Mouse (Mus musculus): ENCODE results near the gene A830031A19Rik. TPM values are rescaled to one million over a fixed set of nuclear protein-coding genes. Genes with fewer than 3 reads are reported as not detected.

Gene A830031A19Rik
- polyA plus RNA-seq, 1 experiment from 2014 or later = not detected

GRCm38 (mm10) chr11:24098662-24099061 is 23.8 kb upstream of the A830031A19Rik start:
- Histone ChIP-seq H3K4me1 (ENCODE audit: control insufficient read depth, insufficient read depth, low read length) (peaks cover 53% of the 10 kb centered on the region), H3K36me3 (ENCODE audit: control insufficient read depth, insufficient read depth) (no peaks in the 10 kb centered on the region), H3K4me2 (ENCODE audit: low read depth, low read length) (no peak overlapping the region), H3K9me3 (replicated peaks; ENCODE audit: control insufficient read depth, low read length) (no peaks in the 10 kb centered on the region), H3K27me3 (ENCODE audit: control insufficient read depth, insufficient read depth, low read length) (no peaks in the 10 kb centered on the region), H3K27ac (ENCODE audit: low read length) (no peak overlapping the region), H3K4me3 (ENCODE audit: low read length) (no peak overlapping the region), H3K9ac (ENCODE audit: low read length) (no peak overlapping the region)
- WGBS = 45% methylated on average over 3 of the region's 3 CpGs
- ATAC-seq (replicated peaks; ENCODE audit: extremely low read depth, insufficient read depth, low FRiP score) = no peak

GRCm38 (mm10) chr11:24098069-24098468 is 23.2 kb upstream of the A830031A19Rik start:
- 82% methylated on average over 5 of the region's 5 CpGs for WGBS

GRCm38 (mm10) chr11:24097026-24097425 is 22.2 kb upstream of the A830031A19Rik start:
- Histone ChIP-seq H3K9ac (ENCODE audit: low read length) (no peak overlapping the region), H3K27ac (ENCODE audit: low read length) (no peak overlapping the region), H3K4me2 (ENCODE audit: low read depth, low read length) (no peak overlapping the region), H3K9me3 (replicated peaks; ENCODE audit: control insufficient read depth, low read length) (no peaks in the 10 kb centered on the region), H3K36me3 (ENCODE audit: control insufficient read depth, insufficient read depth) (no peaks in the 10 kb centered on the region), H3K27me3 (ENCODE audit: control insufficient read depth, insufficient read depth, low read length) (no peaks in the 10 kb centered on the region), H3K4me1 (ENCODE audit: control insufficient read depth, insufficient read depth, low read length) (peaks cover 44% of the 10 kb centered on the region), H3K4me3 (ENCODE audit: low read length) (no peak overlapping the region)
- WGBS = 74% methylated on average over 6 of the region's 6 CpGs
- ATAC-seq (replicated peaks; ENCODE audit: extremely low read depth, insufficient read depth, low FRiP score) = no peak

More at GRCm38 (mm10) chr11:24098069-24098468, 23.2 kb upstream of the A830031A19Rik start:
- no peak overlapping the region for H3K9ac ChIP-seq (ENCODE audit: low read length)
- H3K4me2 ChIP-seq (ENCODE audit: low read depth, low read length) = no peak overlapping the region
- no peaks in the 10 kb centered on the region for H3K9me3 ChIP-seq (replicated peaks; ENCODE audit: control insufficient read depth, low read length)
- H3K4me3 ChIP-seq (ENCODE audit: low read length) = no peak overlapping the region
- no peaks in the 10 kb centered on the region for H3K27me3 ChIP-seq (ENCODE audit: control insufficient read depth, insufficient read depth, low read length)
- no peak overlapping the region for H3K27ac ChIP-seq (ENCODE audit: low read length)
- no peaks in the 10 kb centered on the region for H3K36me3 ChIP-seq (ENCODE audit: control insufficient read depth, insufficient read depth)
- ATAC-seq (replicated peaks; ENCODE audit: extremely low read depth, insufficient read depth, low FRiP score) = no peak
- H3K4me1 ChIP-seq (ENCODE audit: control insufficient read depth, insufficient read depth, low read length) = peaks cover 48% of the 10 kb centered on the region

- no peaks in the 10 kb centered on the region for H3K9me3 ChIP-seq (replicated peaks; ENCODE audit: control insufficient read depth, low read length)
- no peak overlapping the region for H3K9ac ChIP-seq (ENCODE audit: low read length)
- no peak for ATAC-seq (replicated peaks; ENCODE audit: extremely low read depth, insufficient read depth, low FRiP score)
- H3K4me3 ChIP-seq (ENCODE audit: low read length) = no peak overlapping the region
- H3K27ac ChIP-seq (ENCODE audit: low read length) = no peak overlapping the region
- H3K4me2 ChIP-seq (ENCODE audit: low read depth, low read length) = no peak overlapping the region
- 59% methylated on average over 6 of the region's 6 CpGs for WGBS
- no peaks in the 10 kb centered on the region for H3K36me3 ChIP-seq (ENCODE audit: control insufficient read depth, insufficient read depth)
- H3K4me1 ChIP-seq (ENCODE audit: control insufficient read depth, insufficient read depth, low read length) = peaks cover 42% of the 10 kb centered on the region
- H3K27me3 ChIP-seq (ENCODE audit: control insufficient read depth, insufficient read depth, low read length) = no peaks in the 10 kb centered on the region
Observed at GRCm38 (mm10) chr11:24096483-24096882, 21.6 kb upstream of the A830031A19Rik start.

- 85% methylated on average over 7 of the region's 7 CpGs for WGBS
- H3K9me3 ChIP-seq (replicated peaks; ENCODE audit: control insufficient read depth, low read length) = no peaks in the 10 kb centered on the region
- H3K36me3 ChIP-seq (ENCODE audit: control insufficient read depth, insufficient read depth) = no peaks in the 10 kb centered on the region
- no peak overlapping the region for H3K9ac ChIP-seq (ENCODE audit: low read length)
- no peak overlapping the region; the same call in 1 of the 2 replicates for H3K4me2 ChIP-seq (ENCODE audit: low read depth, low read length)
- peaks cover 37% of the 10 kb centered on the region for H3K4me1 ChIP-seq (ENCODE audit: control insufficient read depth, insufficient read depth, low read length)
- no peak overlapping the region for H3K4me3 ChIP-seq (ENCODE audit: low read length)
- no peak overlapping the region for H3K27ac ChIP-seq (ENCODE audit: low read length)
- H3K27me3 ChIP-seq (ENCODE audit: control insufficient read depth, insufficient read depth, low read length) = no peaks in the 10 kb centered on the region
- ATAC-seq (replicated peaks; ENCODE audit: extremely low read depth, insufficient read depth, low FRiP score) = no peak
Observed at GRCm38 (mm10) chr11:24095656-24096353, 21.0 kb upstream of the A830031A19Rik start.

- Histone ChIP-seq H3K4me3 (ENCODE audit: low read length) (no peak overlapping the region), H3K9ac (ENCODE audit: low read length) (no peak overlapping the region), H3K9me3 (replicated peaks; ENCODE audit: control insufficient read depth, low read length) (no peaks in the 10 kb centered on the region), H3K27me3 (ENCODE audit: control insufficient read depth, insufficient read depth, low read length) (no peaks in the 10 kb centered on the region), H3K36me3 (ENCODE audit: control insufficient read depth, insufficient read depth) (no peaks in the 10 kb centered on the region), H3K4me1 (ENCODE audit: control insufficient read depth, insufficient read depth, low read length) (peaks cover 32% of the 10 kb centered on the region), H3K27ac (ENCODE audit: low read length) (peak overlapping the region; percentile 9; the same call in 1 of the 2 replicates), H3K4me2 (ENCODE audit: low read depth, low read length) (peak overlapping the region; percentile 10; the same call in 1 of the 2 replicates)
- 63% methylated on average over 9 of the region's 9 CpGs for WGBS
- ATAC-seq (replicated peaks; ENCODE audit: extremely low read depth, insufficient read depth, low FRiP score) = no peak
Observed at GRCm38 (mm10) chr11:24095236-24095635, 20.4 kb upstream of the A830031A19Rik start.

- 27% methylated on average over 5 of the region's 5 CpGs for WGBS
- peak; percentile 59; the same call in 1 of the 2 replicates for ATAC-seq (replicated peaks; ENCODE audit: extremely low read depth, insufficient read depth, low FRiP score)
- H3K27me3 ChIP-seq (ENCODE audit: control insufficient read depth, insufficient read depth, low read length) = no peaks in the 10 kb centered on the region
- H3K27ac ChIP-seq (ENCODE audit: low read length) = peak overlapping the region; percentile 68
- H3K4me3 ChIP-seq (ENCODE audit: low read length) = no peak overlapping the region
- peak overlapping the region; percentile 36 for H3K4me2 ChIP-seq (ENCODE audit: low read depth, low read length)
- no peaks in the 10 kb centered on the region for H3K9me3 ChIP-seq (replicated peaks; ENCODE audit: control insufficient read depth, low read length)
- H3K36me3 ChIP-seq (ENCODE audit: control insufficient read depth, insufficient read depth) = peaks cover 2% of the 10 kb centered on the region; the same call in 1 of the 2 replicates
- no peak overlapping the region for H3K9ac ChIP-seq (ENCODE audit: low read length)
- H3K4me1 ChIP-seq (ENCODE audit: control insufficient read depth, insufficient read depth, low read length) = peaks cover 23% of the 10 kb centered on the region
Observed at GRCm38 (mm10) chr11:24094086-24094487, 19.2 kb upstream of the A830031A19Rik start.

GRCm38 (mm10) chr11:24092618-24093017 is 17.8 kb upstream of the A830031A19Rik start:
- peaks cover 18% of the 10 kb centered on the region for H3K4me1 ChIP-seq (ENCODE audit: control insufficient read depth, insufficient read depth, low read length)
- no peaks in the 10 kb centered on the region for H3K27me3 ChIP-seq (ENCODE audit: control insufficient read depth, insufficient read depth, low read length)
- H3K9me3 ChIP-seq (replicated peaks; ENCODE audit: control insufficient read depth, low read length) = no peaks in the 10 kb centered on the region
- whole genome bisulfite sequencing = 60% methylated on average over 3 of the region's 3 CpGs
- H3K9ac ChIP-seq (ENCODE audit: low read length) = no peak overlapping the region
- no peak overlapping the region for H3K4me3 ChIP-seq (ENCODE audit: low read length)
- ATAC-seq (replicated peaks; ENCODE audit: extremely low read depth, insufficient read depth, low FRiP score) = no peak
- H3K27ac ChIP-seq (ENCODE audit: low read length) = no peak overlapping the region
- H3K36me3 ChIP-seq (ENCODE audit: control insufficient read depth, insufficient read depth) = peaks cover 3% of the 10 kb centered on the region; the same call in 1 of the 2 replicates
- H3K4me2 ChIP-seq (ENCODE audit: low read depth, low read length) = no peak overlapping the region

- Histone ChIP-seq H3K4me1 (ENCODE audit: control insufficient read depth, insufficient read depth, low read length) (peaks cover 15% of the 10 kb centered on the region), H3K4me3 (ENCODE audit: low read length) (no peak overlapping the region), H3K36me3 (ENCODE audit: control insufficient read depth, insufficient read depth) (peaks cover 9% of the 10 kb centered on the region; the same call in 1 of the 2 replicates), H3K27ac (ENCODE audit: low read length) (peak overlapping the region; percentile 40; the same call in 1 of the 2 replicates), H3K27me3 (ENCODE audit: control insufficient read depth, insufficient read depth, low read length) (no peaks in the 10 kb centered on the region), H3K9me3 (replicated peaks; ENCODE audit: control insufficient read depth, low read length) (no peaks in the 10 kb centered on the region), H3K4me2 (ENCODE audit: low read depth, low read length) (peak overlapping the region; percentile 31; the same call in 1 of the 2 replicates), H3K9ac (ENCODE audit: low read length) (no peak overlapping the region)
- ATAC-seq (replicated peaks; ENCODE audit: extremely low read depth, insufficient read depth, low FRiP score) = no peak
- WGBS = 41% methylated on average over 15 of the region's 15 CpGs
Observed at GRCm38 (mm10) chr11:24091393-24092080, 16.7 kb upstream of the A830031A19Rik start.

Data from heart, embryonic 16.5 days (tissue).